Mouse (Mus musculus): ENCODE measurements around the gene Slc41a3. TPM values are rescaled to one million over a fixed set of nuclear protein-coding genes. Genes with fewer than 3 reads are reported as not detected.

The Slc41a3 gene
- polyA plus RNA-seq, 1 experiment = 5.4 TPM

GRCm38 (mm10) chr6:90620791-90621583 is 16.5 kb downstream of the Slc41a3 start:
- no peak for TF ChIP-seq CTCF (IDR thresholded peaks at IDR 0.05; ENCODE audit: extremely low read depth, insufficient read depth, low read length)
- no peak for TF ChIP-seq POLR2A (IDR thresholded peaks at IDR 0.05; ENCODE audit: extremely low read depth, insufficient read depth, low read length)
- no peak overlapping the region for H3K27ac ChIP-seq (ENCODE audit: insufficient read depth, low read length)
- H3K4me3 ChIP-seq (ENCODE audit: insufficient read depth, low read length) = no peak overlapping the region
- H3K4me1 ChIP-seq (ENCODE audit: control insufficient read depth, insufficient read depth, low read length) = no peaks in the 10 kb centered on the region

DNA sequence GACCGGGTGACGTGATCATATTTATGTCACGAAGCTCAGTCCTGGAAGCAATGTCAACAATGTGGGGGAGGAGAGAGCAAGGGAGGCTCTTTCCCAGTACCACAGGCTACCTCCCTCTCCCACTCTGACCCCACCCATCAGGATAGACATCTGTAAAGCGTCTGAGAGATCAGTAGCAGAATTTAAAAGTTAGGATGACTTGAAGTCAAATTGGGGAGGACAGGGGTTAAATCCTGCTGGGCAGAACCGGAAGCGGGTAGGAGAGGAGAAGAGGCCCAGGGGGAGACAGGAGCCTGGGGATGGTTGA is 17.0 kb downstream of the Slc41a3 start:
- Histone ChIP-seq H3K4me1 (ENCODE audit: control insufficient read depth, insufficient read depth, low read length) (no peaks in the 10 kb centered on the region), H3K4me3 (ENCODE audit: insufficient read depth, low read length) (no peak overlapping the region), H3K27ac (ENCODE audit: insufficient read depth, low read length) (no peak overlapping the region)
- no peak for TF ChIP-seq CTCF (IDR thresholded peaks at IDR 0.05; ENCODE audit: extremely low read depth, insufficient read depth, low read length)
- no peak for TF ChIP-seq POLR2A (IDR thresholded peaks at IDR 0.05; ENCODE audit: extremely low read depth, insufficient read depth, low read length)

- Histone ChIP-seq H3K27ac (ENCODE audit: insufficient read depth, low read length) (no peak overlapping the region), H3K4me3 (ENCODE audit: insufficient read depth, low read length) (no peak overlapping the region), H3K4me1 (ENCODE audit: control insufficient read depth, insufficient read depth, low read length) (no peaks in the 10 kb centered on the region)
- TF ChIP-seq POLR2A (IDR thresholded peaks at IDR 0.05; ENCODE audit: extremely low read depth, insufficient read depth, low read length) (no peak), CTCF (IDR thresholded peaks at IDR 0.05; ENCODE audit: extremely low read depth, insufficient read depth, low read length) (no peak)
Observed at GRCm38 (mm10) chr6:90622758-90623455, 18.4 kb downstream of the Slc41a3 start.

- Histone ChIP-seq H3K27ac (ENCODE audit: insufficient read depth, low read length) (no peak overlapping the region), H3K4me3 (ENCODE audit: insufficient read depth, low read length) (no peak overlapping the region), H3K4me1 (ENCODE audit: control insufficient read depth, insufficient read depth, low read length) (no peaks in the 10 kb centered on the region)
- no peak for TF ChIP-seq POLR2A (IDR thresholded peaks at IDR 0.05; ENCODE audit: extremely low read depth, insufficient read depth, low read length)
- TF ChIP-seq CTCF (IDR thresholded peaks at IDR 0.05; ENCODE audit: extremely low read depth, insufficient read depth, low read length) = no peak
Observed at GRCm38 (mm10) chr6:90623456-90623836, 18.9 kb downstream of the Slc41a3 start.

GRCm38 (mm10) chr6:90624184-90624583 is 19.7 kb downstream of the Slc41a3 start:
- TF ChIP-seq POLR2A (IDR thresholded peaks at IDR 0.05; ENCODE audit: extremely low read depth, insufficient read depth, low read length) (no peak), CTCF (IDR thresholded peaks at IDR 0.05; ENCODE audit: extremely low read depth, insufficient read depth, low read length) (no peak)
- Histone ChIP-seq H3K4me3 (ENCODE audit: insufficient read depth, low read length) (no peak overlapping the region), H3K27ac (ENCODE audit: insufficient read depth, low read length) (no peak overlapping the region), H3K4me1 (ENCODE audit: control insufficient read depth, insufficient read depth, low read length) (no peaks in the 10 kb centered on the region)

- Histone ChIP-seq H3K27ac (ENCODE audit: insufficient read depth, low read length) (no peak overlapping the region), H3K4me3 (ENCODE audit: insufficient read depth, low read length) (no peak overlapping the region), H3K4me1 (ENCODE audit: control insufficient read depth, insufficient read depth, low read length) (no peaks in the 10 kb centered on the region)
- no peak for TF ChIP-seq POLR2A (IDR thresholded peaks at IDR 0.05; ENCODE audit: extremely low read depth, insufficient read depth, low read length)
Observed at GRCm38 (mm10) chr6:90624733-90625132, 20.2 kb downstream of the Slc41a3 start.

GRCm38 (mm10) chr6:90625207-90625994 is 20.9 kb downstream of the Slc41a3 start:
- no peak overlapping the region for H3K4me3 ChIP-seq (ENCODE audit: insufficient read depth, low read length)
- no peak for TF ChIP-seq CTCF (IDR thresholded peaks at IDR 0.05; ENCODE audit: extremely low read depth, insufficient read depth, low read length)
- TF ChIP-seq POLR2A (IDR thresholded peaks at IDR 0.05; ENCODE audit: extremely low read depth, insufficient read depth, low read length) = no peak
- H3K27ac ChIP-seq (ENCODE audit: insufficient read depth, low read length) = no peak overlapping the region
- no peaks in the 10 kb centered on the region for H3K4me1 ChIP-seq (ENCODE audit: control insufficient read depth, insufficient read depth, low read length)

DNA sequence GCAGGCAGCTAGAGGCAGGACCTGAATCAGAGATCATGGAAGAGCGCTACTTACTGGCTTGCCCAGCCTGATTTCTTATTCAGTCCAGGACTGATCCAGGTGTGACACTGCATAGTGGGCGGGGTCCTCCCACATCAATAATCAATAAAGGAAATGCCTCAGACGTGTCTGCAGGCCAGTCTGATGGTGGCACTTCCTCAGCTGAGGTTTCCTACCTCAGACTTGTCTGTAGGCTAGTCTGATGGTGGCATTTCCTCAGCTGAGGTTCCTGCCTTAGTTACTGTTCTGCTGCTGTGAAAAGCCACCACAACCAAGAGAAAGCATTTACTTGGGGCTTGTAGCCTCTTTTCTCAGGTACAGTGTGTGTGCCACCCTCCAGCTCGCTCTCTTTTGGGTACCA is 23.0 kb downstream of the Slc41a3 start:
- Histone ChIP-seq H3K4me3 (ENCODE audit: insufficient read depth, low read length) (no peak overlapping the region), H3K4me1 (ENCODE audit: control insufficient read depth, insufficient read depth, low read length) (no peaks in the 10 kb centered on the region), H3K27ac (ENCODE audit: insufficient read depth, low read length) (no peak overlapping the region)
- TF ChIP-seq POLR2A (IDR thresholded peaks at IDR 0.05; ENCODE audit: extremely low read depth, insufficient read depth, low read length) = no peak
- TF ChIP-seq CTCF (IDR thresholded peaks at IDR 0.05; ENCODE audit: extremely low read depth, insufficient read depth, low read length) = no peak

DNA sequence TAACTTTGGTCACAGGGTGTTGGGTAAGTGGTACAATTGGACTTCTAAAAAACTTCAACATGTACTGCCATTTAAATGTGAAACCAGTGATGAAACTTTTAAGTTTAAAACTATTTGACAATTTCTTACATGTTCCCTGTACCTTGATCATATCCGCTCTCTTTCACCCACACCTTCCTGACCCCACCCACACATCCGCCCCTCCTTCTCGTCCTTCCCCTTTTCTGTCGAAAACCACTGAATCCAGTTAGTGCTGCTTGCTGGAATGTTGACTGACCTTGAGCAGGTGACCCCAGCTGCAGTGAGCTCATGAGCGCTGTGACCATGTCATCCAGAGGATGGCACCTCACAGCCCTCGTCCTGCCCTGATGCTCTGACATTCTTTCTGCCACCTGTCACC is 25.0 kb downstream of the Slc41a3 start:
- Histone ChIP-seq H3K27ac (ENCODE audit: insufficient read depth, low read length) (no peak overlapping the region), H3K4me1 (ENCODE audit: control insufficient read depth, insufficient read depth, low read length) (no peaks in the 10 kb centered on the region), H3K4me3 (ENCODE audit: insufficient read depth, low read length) (no peak overlapping the region)
- TF ChIP-seq CTCF (IDR thresholded peaks at IDR 0.05; ENCODE audit: extremely low read depth, insufficient read depth, low read length) (no peak), POLR2A (IDR thresholded peaks at IDR 0.05; ENCODE audit: extremely low read depth, insufficient read depth, low read length) (no peak)

Data from cortical plate, adult 2 months (tissue).